Mouse (Mus musculus): ENCODE measurements around the gene Wee2.

The Wee2 gene

DNA sequence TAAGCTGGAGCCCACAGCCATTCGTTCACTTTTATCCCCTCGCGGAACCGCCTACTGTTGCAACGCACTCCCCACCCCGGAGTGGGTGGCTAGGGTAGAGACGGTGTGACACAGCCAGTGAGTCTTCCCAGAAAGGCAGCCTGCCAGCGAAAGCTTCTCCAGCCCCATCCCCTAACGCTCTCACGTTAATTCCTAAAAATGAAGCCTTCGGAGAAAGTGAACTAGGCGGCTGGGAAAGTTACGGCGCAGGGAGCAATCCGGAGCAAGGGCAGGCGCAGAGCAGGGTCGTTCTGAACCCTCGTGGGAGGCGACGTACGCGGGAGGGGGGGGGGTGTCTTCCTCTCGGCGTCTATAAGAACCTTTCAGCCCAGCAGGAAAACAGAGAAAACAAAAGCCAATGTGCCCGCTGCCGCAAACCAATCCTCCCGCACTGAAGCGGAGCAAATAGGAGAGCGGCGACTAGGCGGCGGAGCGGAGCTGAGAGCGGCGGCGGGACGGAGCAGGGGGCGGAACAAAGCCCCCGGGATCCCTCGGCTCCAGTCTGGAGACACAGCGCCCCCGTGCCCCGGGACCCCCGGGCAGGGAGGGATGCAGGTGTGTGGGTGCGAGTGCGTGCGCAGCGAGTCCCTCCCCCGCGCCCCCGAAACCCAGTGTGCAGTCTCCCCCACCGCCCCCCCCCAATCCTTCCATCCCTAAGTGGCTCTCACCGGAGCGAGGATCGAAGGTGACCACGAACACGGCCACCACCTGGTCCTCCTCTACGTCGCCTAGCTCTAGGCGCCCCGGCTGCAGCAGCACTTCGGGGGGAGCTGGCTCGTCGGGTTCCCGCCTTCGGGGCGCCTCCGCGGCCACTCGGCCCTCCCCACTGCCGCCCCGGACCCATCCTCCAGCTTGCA is 3.5 kb upstream of the Wee2 start:
- DNase-seq (ENCODE audit: low spot score): no peak

DNA sequence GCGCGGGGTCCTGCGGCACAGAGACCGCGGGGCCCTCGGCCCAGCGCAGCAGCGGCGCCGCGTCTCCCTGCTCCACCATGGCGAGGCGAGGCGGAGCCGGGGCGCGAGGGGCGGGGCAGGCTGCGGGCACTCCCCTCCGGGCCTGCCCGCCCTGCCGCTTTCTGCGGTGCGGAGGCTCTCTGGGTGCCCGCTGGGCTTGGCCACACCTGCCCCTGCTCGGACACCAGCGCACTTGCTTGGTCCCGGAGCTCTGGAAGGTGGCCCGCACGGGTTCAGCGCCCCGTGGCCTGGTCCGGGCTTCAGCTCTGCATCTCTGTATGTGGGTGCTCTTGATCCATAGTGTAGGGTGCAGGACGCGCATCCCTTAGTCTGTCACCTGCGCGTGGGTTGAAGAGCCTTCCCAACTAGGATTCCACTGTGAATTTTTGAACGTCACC is 2.8 kb upstream of the Wee2 start, which contains the start of gene E330009J07Rik:
E330009J07Rik (minus strand) TSS at position 89 of the 437 bp plus-strand sequence.
- peak; percentile 40 for DNase-seq (ENCODE audit: low spot score)

DNA sequence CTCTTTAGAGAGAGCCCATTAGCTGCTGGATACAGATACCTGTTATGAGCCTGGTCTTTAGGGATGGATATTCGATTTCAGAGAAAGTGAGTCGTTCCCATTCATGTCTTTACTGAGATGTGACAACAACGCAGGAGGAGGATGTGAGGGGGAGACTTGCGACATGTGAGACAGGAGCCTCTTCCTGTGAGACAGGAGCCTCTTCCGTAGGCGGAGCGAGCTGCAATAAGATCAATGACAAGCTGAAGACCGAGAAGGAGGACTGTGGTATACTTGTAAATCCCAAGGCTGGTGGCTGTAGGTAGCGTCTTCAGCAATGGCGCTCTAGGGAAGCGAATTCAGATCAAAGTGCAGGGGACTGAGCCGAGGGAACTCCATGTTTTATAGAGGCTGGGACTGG is 843 bp downstream of the Wee2 start:
- DNase-seq (ENCODE audit: low spot score): no peak

DNA sequence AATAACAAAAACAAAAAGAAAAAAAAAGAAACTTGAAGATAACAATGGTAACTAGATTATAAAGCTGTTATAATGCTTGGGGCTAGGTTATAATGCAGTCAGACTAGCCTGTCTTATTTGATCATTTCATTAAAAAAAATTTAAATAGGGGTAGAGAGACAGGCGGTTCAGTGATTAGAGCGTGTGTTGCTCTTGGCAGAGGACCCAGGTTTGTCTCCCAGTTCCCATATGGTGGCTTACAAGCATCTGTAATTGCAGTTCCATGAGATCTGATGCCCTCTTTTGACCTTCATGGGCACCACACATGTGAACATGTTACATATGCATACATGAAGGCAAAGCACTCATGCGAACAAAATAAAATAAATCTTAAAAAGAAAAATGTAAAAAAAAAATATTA is 2.4 kb downstream of the Wee2 start:
- DNase-seq (ENCODE audit: low spot score): no peak

DNA sequence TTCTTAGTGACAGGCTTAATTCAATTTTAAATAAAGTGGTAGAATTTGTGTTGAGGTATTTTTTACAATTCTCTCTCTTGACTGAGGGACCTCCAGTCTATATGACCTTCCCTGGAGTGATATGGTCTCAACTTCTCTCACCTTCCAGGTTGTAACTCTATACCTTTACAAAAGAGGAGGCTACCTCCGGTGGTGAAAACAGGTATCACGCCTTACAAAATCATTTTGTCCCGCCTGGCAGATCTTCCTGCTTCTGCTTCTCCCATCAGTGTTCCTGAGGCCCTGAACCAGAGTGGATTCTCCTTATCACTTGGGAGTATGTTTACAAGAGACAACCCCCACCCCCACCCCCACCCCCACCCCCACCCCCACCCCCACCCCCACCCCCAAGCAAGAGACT is 2.9 kb downstream of the Wee2 start:
- no peak for DNase-seq (ENCODE audit: low spot score)

DNA sequence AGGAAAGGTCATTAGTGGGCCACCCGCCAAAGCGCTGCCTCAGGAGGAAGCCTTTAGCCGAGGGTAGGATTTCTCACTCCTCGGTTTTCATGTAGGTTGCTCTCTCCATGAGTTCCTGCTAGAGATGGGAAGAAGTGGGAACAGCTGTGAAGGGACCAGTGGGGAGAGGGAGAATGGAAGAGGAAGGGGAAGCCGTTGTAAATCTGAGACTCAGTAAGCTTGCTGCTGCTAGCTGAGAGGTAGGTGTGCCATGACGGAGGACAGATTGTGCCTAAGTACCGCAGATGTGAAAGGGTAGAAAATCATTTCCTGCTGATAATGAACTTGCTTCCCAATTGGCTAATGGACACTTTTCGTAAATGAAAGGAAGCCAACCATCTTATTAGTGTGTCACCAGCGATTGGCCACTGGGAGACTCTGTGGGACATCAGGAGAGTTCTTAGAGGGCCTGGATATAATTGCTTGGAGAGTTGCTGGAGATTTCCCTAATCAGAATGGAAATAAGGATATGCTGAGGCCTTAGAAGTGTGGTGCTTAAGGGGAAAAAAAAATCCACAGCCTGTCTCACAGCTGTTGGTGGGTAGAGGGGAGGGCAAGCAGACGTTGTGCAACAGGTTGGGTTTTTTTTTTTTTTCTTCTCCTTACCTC is 4.5 kb downstream of the Wee2 start:
- no peak for DNase-seq (ENCODE audit: low spot score)

- no peak for DNase-seq (ENCODE audit: low spot score)
These were observed 9.7 kb downstream of the Wee2 start for GRCm38 (mm10) chr6:40448626-40449025.

- DNase-seq (ENCODE audit: low spot score): no peak
These were observed 15.7 kb downstream of the Wee2 start for GRCm38 (mm10) chr6:40454436-40455041.

- DNase-seq (ENCODE audit: low spot score): no peak
These were observed 26.8 kb downstream of the Wee2 start for GRCm38 (mm10) chr6:40465710-40466109.

DNA sequence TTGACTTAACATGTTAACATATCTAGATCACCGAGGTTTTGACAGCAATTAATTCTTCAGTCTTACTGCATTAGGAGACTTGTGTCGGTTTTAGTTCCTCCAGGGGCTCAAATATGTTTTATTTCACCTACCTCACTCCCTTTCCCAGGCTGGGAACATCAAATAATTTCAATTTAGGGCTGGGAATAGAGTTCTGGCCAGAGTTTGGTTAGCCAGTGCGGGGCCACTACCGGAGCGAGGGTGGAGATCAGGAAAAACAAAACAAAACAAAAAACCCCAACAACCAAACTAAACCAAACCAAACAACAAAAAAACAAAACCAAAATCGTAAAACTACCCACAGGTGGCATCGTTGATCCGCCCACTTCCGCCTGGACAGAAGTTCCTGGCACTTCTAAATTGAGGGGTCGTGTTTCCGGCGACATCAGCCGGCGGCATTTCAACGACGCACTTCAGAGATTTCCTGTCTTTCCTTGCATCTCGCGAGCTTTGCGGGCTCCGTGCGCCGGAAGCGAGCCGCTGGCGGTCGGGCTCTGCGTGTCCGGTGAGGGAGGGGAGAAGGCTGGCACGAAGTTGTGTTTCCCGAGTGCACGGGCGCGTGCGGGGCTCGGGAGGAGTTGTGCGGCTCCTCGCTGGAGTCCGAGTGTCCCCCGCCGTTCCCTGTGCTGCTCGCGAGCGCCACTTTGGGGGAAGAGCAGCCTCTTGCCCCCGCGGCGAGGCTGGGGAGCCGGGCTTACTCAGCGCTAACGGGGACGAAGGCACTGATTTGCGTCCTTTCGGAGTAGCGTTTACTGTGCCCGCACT is 32.2 kb downstream of the Wee2 start, which contains the start of gene Ssbp1:
Ssbp1 (plus strand) TSS at position 437 of the 804 bp plus-strand sequence.
- DNase-seq (ENCODE audit: low spot score): peak; percentile 91

GRCm38 (mm10) chr6:40471720-40472010 is 32.8 kb downstream of the Wee2 start:
- DNase-seq (ENCODE audit: low spot score): no peak

DNA sequence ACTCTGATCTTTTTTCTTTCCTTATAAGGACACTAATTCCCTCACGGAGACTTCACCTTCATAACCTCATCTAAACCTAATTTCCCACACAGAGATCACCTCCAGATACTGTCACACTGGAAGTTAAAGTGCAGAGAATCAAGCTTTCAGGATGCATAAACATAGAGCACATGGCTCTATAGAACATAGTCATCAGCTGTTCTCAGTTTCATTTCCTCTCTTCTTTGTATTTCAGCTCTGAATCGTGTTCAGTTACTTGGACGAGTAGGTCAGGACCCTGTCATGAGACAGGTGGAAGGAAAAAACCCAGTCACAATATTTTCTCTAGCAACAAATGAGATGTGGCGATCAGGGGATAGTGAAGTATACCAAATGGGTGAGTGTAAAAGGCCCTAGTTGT is 37.2 kb downstream of the Wee2 start:
- no peak for DNase-seq (ENCODE audit: low spot score)

- no peak for DNase-seq (ENCODE audit: low spot score)
These were observed 40.8 kb downstream of the Wee2 start for GRCm38 (mm10) chr6:40479705-40480104.

- DNase-seq (ENCODE audit: low spot score): no peak
These were observed 43.4 kb downstream of the Wee2 start for GRCm38 (mm10) chr6:40482318-40482717.

GRCm38 (mm10) chr6:40490933-40491332 is 52.0 kb downstream of the Wee2 start, which contains the start of gene Tas2r137:
Gene Tas2r137, plus strand, starts transcription at chr6:40491233.
- no peak for DNase-seq (ENCODE audit: low spot score)

DNA sequence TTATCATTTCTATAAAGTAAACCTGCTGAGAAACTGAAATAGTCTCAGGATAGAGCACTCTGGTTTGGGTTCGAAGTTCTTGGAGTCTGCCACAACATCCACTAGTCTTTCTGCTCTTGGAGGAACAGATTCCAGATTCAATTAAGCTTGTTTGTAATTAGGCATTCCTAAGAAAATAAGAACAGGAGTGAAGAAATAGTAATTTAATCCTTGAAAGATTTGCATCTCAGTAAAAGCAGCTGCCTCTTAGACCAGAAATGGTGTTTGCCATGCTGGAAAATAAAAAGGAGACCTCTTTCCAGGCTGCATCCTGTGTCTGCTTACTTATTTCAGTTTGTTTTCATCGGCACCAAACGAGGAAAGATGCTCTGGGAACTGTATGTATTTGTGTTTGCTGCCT is 54.3 kb downstream of the Wee2 start, which contains the start of gene Tas2r108:
Tas2r108 (plus strand) TSS at position 301 of the 400 bp plus-strand sequence.
- no peak for DNase-seq (ENCODE audit: low spot score)
